Mouse (Mus musculus) embryonic facial prominence, embryonic 13.5 days (tissue): ENCODE measurements around the gene Hip1. TPM values are rescaled to one million over a fixed set of nuclear protein-coding genes. Genes with fewer than 3 reads are reported as not detected.

Source experiments
- ATAC-seq: fragments of 200-750 bp; cut with Nextera tagmentation; 2 replicates; pipeline ENCODE4 v1.8.0; 2017; ENCODE audit warnings: low read depth; ENCODE audit not compliant: insufficient number of reproducible peaks, insufficient read depth, low FRiP score, low TSS enrichment
- H3K27ac ChIP-seq: fragments of 300-500 bp; sonication (generic); 2 replicates; pipeline ENCODE4 v1.5.1; 2015; ENCODE audit warnings: moderate library complexity, mild to moderate bottlenecking, inconsistent platforms
- H3K27me3 ChIP-seq: fragments of 300-500 bp; sonication (generic); 2 replicates; pipeline ENCODE4 v1.6.1; 2015; ENCODE audit warnings: mild to moderate bottlenecking, inconsistent platforms
- H3K36me3 ChIP-seq: fragments of 300-500 bp; sonication (generic); 2 replicates; pipeline ENCODE4 v1.6.1; 2015; ENCODE audit warnings: mild to moderate bottlenecking, inconsistent platforms
- H3K4me1 ChIP-seq: fragments of 300-500 bp; sonication (generic); 2 replicates; pipeline ENCODE4 v1.6.1; 2015; ENCODE audit warnings: inconsistent platforms
- H3K4me2 ChIP-seq: fragments of 300-500 bp; sonication (generic); 2 replicates; pipeline ENCODE4 v1.6.1; 2015; ENCODE audit warnings: moderate library complexity, mild to moderate bottlenecking, inconsistent platforms
- H3K4me3 ChIP-seq: fragments of 300-500 bp; sonication (generic); 2 replicates; pipeline ENCODE4 v1.5.1; 2015; ENCODE audit warnings: mild to moderate bottlenecking, inconsistent platforms
- H3K9ac ChIP-seq: fragments of 300-500 bp; sonication (generic); 2 replicates; pipeline ENCODE4 v1.6.1; 2015; ENCODE audit warnings: mild to moderate bottlenecking, inconsistent platforms
- H3K9me3 ChIP-seq: fragments of 300-500 bp; sonication (generic); 2 replicates; pipeline ENCODE4 v1.6.1; 2016; ENCODE audit warnings: inconsistent platforms
- WGBS: fragments of 180-500 bp; shearing (Covaris S2); methylation state at CpG from one replicate; pipeline ENCODE4 v1.1.7; 2015; ENCODE audit warnings: mixed read lengths; 5-methylcytosine and 5-hydroxymethylcytosine counted together
- polyA plus RNA-seq: library from polyadenylated mRNA; unstranded; fragments of >200 nt; fragmentation: Nextera tagmentation; extraction: Ambion mirVana; gene quantifications from 2 replicates; pipeline ENCODE4 v1.2.1, GENCODE M21; 2015

Gene Hip1
- polyA plus RNA-seq, 1 experiment from 2014 or later, result 37.9 TPM

GRCm38 (mm10) chr5:135557671-135558070, 12.8 kb upstream of the Hip1 start:
- Histone ChIP-seq H3K9me3 (no peaks in the 10 kb centered on the region), H3K27ac (no peak overlapping the region), H3K36me3 (no peaks in the 10 kb centered on the region), H3K9ac (no peak overlapping the region), H3K4me1 (no peaks in the 10 kb centered on the region), H3K4me2 (no peak overlapping the region), H3K4me3 (no peak overlapping the region), H3K27me3 (no peaks in the 10 kb centered on the region)
- 72% methylated on average over 3 of the region's 3 CpGs for WGBS
- ATAC-seq, result no peak

- Histone ChIP-seq H3K36me3 (no peaks in the 10 kb centered on the region), H3K4me3 (no peak overlapping the region), H3K9ac (no peak overlapping the region), H3K4me2 (no peak overlapping the region), H3K27me3 (no peaks in the 10 kb centered on the region), H3K9me3 (no peaks in the 10 kb centered on the region), H3K27ac (no peak overlapping the region), H3K4me1 (no peaks in the 10 kb centered on the region)
- WGBS, result 28% methylated on average over 4 of the region's 4 CpGs
- ATAC-seq, result no peak
Observed at GRCm38 (mm10) chr5:135557051-135557450, 12.1 kb upstream of the Hip1 start.

GRCm38 (mm10) chr5:135556259-135556658, 11.3 kb upstream of the Hip1 start:
- Histone ChIP-seq H3K4me2 (no peak overlapping the region), H3K9me3 (no peaks in the 10 kb centered on the region), H3K4me3 (no peak overlapping the region), H3K9ac (no peak overlapping the region), H3K4me1 (no peaks in the 10 kb centered on the region), H3K27ac (no peak overlapping the region), H3K27me3 (no peaks in the 10 kb centered on the region), H3K36me3 (no peaks in the 10 kb centered on the region)
- 66% methylated on average over 4 of the region's 4 CpGs for WGBS
- no peak for ATAC-seq

- 78% methylated on average over 3 of the region's 3 CpGs for WGBS
- H3K36me3 ChIP-seq, result no peaks in the 10 kb centered on the region
Observed at GRCm38 (mm10) chr5:135551591-135551990, 6.7 kb upstream of the Hip1 start.

GRCm38 (mm10) chr5:135550910-135551309, 6.0 kb upstream of the Hip1 start:
- no peak overlapping the region for H3K9ac ChIP-seq
- H3K27ac ChIP-seq, result no peak overlapping the region
- no peak overlapping the region for H3K4me2 ChIP-seq
- no peak overlapping the region for H3K4me3 ChIP-seq
- no peaks in the 10 kb centered on the region for H3K9me3 ChIP-seq
- H3K36me3 ChIP-seq, result no peaks in the 10 kb centered on the region
- H3K4me1 ChIP-seq, result 0 out of 2 replicates have a peak, but pooled peaks cover 3% of the 10 kb centered on the region
- WGBS, result 35% methylated on average over 3 of the region's 3 CpGs
- no peaks in the 10 kb centered on the region for H3K27me3 ChIP-seq
- ATAC-seq, result no peak

More at GRCm38 (mm10) chr5:135551591-135551990, 6.7 kb upstream of the Hip1 start:
- Histone ChIP-seq H3K4me1 (no peaks in the 10 kb centered on the region), H3K27ac (no peak overlapping the region), H3K27me3 (no peaks in the 10 kb centered on the region), H3K4me3 (no peak overlapping the region), H3K9me3 (no peaks in the 10 kb centered on the region), H3K4me2 (no peak overlapping the region), H3K9ac (no peak overlapping the region)
- ATAC-seq, result no peak

- no peaks in the 10 kb centered on the region for H3K36me3 ChIP-seq
- H3K27ac ChIP-seq, result no peak overlapping the region
- H3K9me3 ChIP-seq, result no peaks in the 10 kb centered on the region
- H3K4me1 ChIP-seq, result peaks cover 15% of the 10 kb centered on the region
- no peak for ATAC-seq
- H3K27me3 ChIP-seq, result no peaks in the 10 kb centered on the region
- H3K4me2 ChIP-seq, result no peak overlapping the region
- H3K9ac ChIP-seq, result no peak overlapping the region
- WGBS, result 77% methylated on average over 2 of the region's 2 CpGs
- no peak overlapping the region for H3K4me3 ChIP-seq
Observed at GRCm38 (mm10) chr5:135547990-135548389, 3.1 kb upstream of the Hip1 start.

GRCm38 (mm10) chr5:135544032-135544558, 825 bp downstream of the Hip1 start:
- Histone ChIP-seq H3K27ac (no peak overlapping the region; the same call in 1 of the 2 replicates), H3K4me3 (peak overlapping the region; percentile 65), H3K9ac (peak overlapping the region; percentile 79), H3K4me2 (peak overlapping the region; percentile 83), H3K4me1 (peaks cover 15% of the 10 kb centered on the region), H3K9me3 (no peaks in the 10 kb centered on the region), H3K27me3 (no peaks in the 10 kb centered on the region), H3K36me3 (no peaks in the 10 kb centered on the region)
- 3% methylated on average over 15 of the region's 15 CpGs for WGBS
- no peak for ATAC-seq

GRCm38 (mm10) chr5:135537794-135538214, 7.1 kb downstream of the Hip1 start:
- ATAC-seq, result no peak
- Histone ChIP-seq H3K36me3 (no peaks in the 10 kb centered on the region), H3K4me1 (no peaks in the 10 kb centered on the region), H3K9ac (no peak overlapping the region), H3K27me3 (no peaks in the 10 kb centered on the region), H3K9me3 (no peaks in the 10 kb centered on the region), H3K27ac (no peak overlapping the region), H3K4me2 (no peak overlapping the region), H3K4me3 (no peak overlapping the region)
- WGBS, result 80% methylated on average over 10 of the region's 10 CpGs

- no peak overlapping the region for H3K27ac ChIP-seq
- H3K36me3 ChIP-seq, result 0 out of 2 replicates have a peak, but pooled peaks cover 2% of the 10 kb centered on the region
- no peaks in the 10 kb centered on the region for H3K4me1 ChIP-seq
- H3K9ac ChIP-seq, result no peak overlapping the region
- no peak overlapping the region for H3K4me3 ChIP-seq
- no peaks in the 10 kb centered on the region for H3K9me3 ChIP-seq
- H3K4me2 ChIP-seq, result no peak overlapping the region
- WGBS, result 72% methylated on average over 4 of the region's 4 CpGs
- no peak for ATAC-seq
- no peaks in the 10 kb centered on the region for H3K27me3 ChIP-seq
Observed at GRCm38 (mm10) chr5:135537326-135537725, 7.6 kb downstream of the Hip1 start.

GRCm38 (mm10) chr5:135535867-135536266, 9.1 kb downstream of the Hip1 start:
- Histone ChIP-seq H3K36me3 (0 out of 2 replicates have a peak, but pooled peaks cover 8% of the 10 kb centered on the region), H3K4me1 (no peaks in the 10 kb centered on the region), H3K27ac (no peak overlapping the region), H3K27me3 (no peaks in the 10 kb centered on the region), H3K9ac (no peak overlapping the region), H3K4me3 (no peak overlapping the region), H3K4me2 (no peak overlapping the region), H3K9me3 (no peaks in the 10 kb centered on the region)
- no peak for ATAC-seq

- WGBS, result 62% methylated on average over 10 of the region's 10 CpGs
- Histone ChIP-seq H3K4me2 (no peak overlapping the region), H3K4me1 (no peaks in the 10 kb centered on the region), H3K27me3 (no peaks in the 10 kb centered on the region), H3K9me3 (no peaks in the 10 kb centered on the region), H3K27ac (peak overlapping the region; percentile 33; the same call in 1 of the 2 replicates), H3K36me3 (0 out of 2 replicates have a peak, but pooled peaks cover 8% of the 10 kb centered on the region), H3K4me3 (no peak overlapping the region), H3K9ac (no peak overlapping the region)
- no peak for ATAC-seq
Observed at GRCm38 (mm10) chr5:135533431-135533830, 11.5 kb downstream of the Hip1 start.

GRCm38 (mm10) chr5:135531306-135531845, 13.5 kb downstream of the Hip1 start:
- Histone ChIP-seq H3K9ac (no peak overlapping the region), H3K4me3 (no peak overlapping the region), H3K4me2 (no peak overlapping the region), H3K9me3 (no peaks in the 10 kb centered on the region), H3K4me1 (no peaks in the 10 kb centered on the region), H3K27ac (no peak overlapping the region), H3K36me3 (0 out of 2 replicates have a peak, but pooled peaks cover 8% of the 10 kb centered on the region), H3K27me3 (no peaks in the 10 kb centered on the region)
- ATAC-seq, result no peak
- 80% methylated on average over 11 of the region's 11 CpGs for WGBS
